Mouse (Mus musculus) kidney, adult 2 months (tissue): ENCODE data around the gene Mecr.

ENCODE experiments used
- CTCF ChIP-seq: fragments of 200-500 bp; conservative IDR thresholded peaks from 2 replicates; pipeline ENCODE4 v1.5.1; 2011; ENCODE audit warnings: low read depth, mild to moderate bottlenecking, control low read depth, low read length, moderate library complexity, mixed read lengths; ENCODE audit not compliant: insufficient read depth, insufficient read length
- POLR2A ChIP-seq: fragments of 200-500 bp; IDR thresholded peaks from one replicate; pipeline ENCODE4 v1.6.1; 2011; ENCODE audit warnings: low read depth, low read length, control low read depth

GRCm38 (mm10) chr4:131885376-131885775 lies 42.1 kb downstream of the Mecr start:
- TF ChIP-seq CTCF (no peak), POLR2A (no peak)
